Mouse (Mus musculus) MEL (cell line): Measurements from ENCODE around the gene Tcf7l2. TPM values are rescaled to one million over a fixed set of nuclear protein-coding genes. Genes with fewer than 3 reads are reported as not detected.

Source experiments
- DNase-seq: peaks from one replicate; pipeline ENCODE4 v3.0.0; 2011; ENCODE audit warnings: low read depth, low spot score
- H3K27ac ChIP-seq: 2 replicates; pipeline ENCODE4 v1.5.1; 2012; ENCODE audit warnings: low read depth, mild to moderate bottlenecking, control low read depth, low read length, moderate library complexity; ENCODE audit not compliant: control insufficient read depth
- H3K27me3 ChIP-seq, 2 experiments: fragments of 150-350 bp in 1 of 2; sonication (generic) in 1 of 2; 2 replicates each; pipeline ENCODE4 v1.6.1; 2012; ENCODE audit warnings: low read length in 2 of 2, mild to moderate bottlenecking in 2 of 2, improper control_type of control experiment in 1 of 2, moderate library complexity in 1 of 2; ENCODE audit not compliant: insufficient read depth in 2 of 2, control insufficient read depth in 1 of 2
- H3K36me3 ChIP-seq, 2 experiments: 2 replicates each; pipeline ENCODE4 v1.6.1; 2012 to 2014; ENCODE audit warnings: low read length in 2 of 2, improper control_type of control experiment in 1 of 2, inconsistent platforms in 1 of 2, mild to moderate bottlenecking in 1 of 2; ENCODE audit not compliant: insufficient read depth in 2 of 2, control insufficient read depth in 1 of 2
- H3K4me1 ChIP-seq, 2 experiments: fragments of 150-350 bp in 1 of 2; sonication (generic) in 1 of 2; 2 replicates each; pipeline ENCODE4 v1.6.1; 2012; ENCODE audit warnings: low read length in 2 of 2, improper control_type of control experiment in 1 of 2, mild to moderate bottlenecking in 1 of 2; ENCODE audit not compliant: insufficient read depth in 2 of 2, control insufficient read depth in 1 of 2
- H3K4me3 ChIP-seq, 2 experiments: fragments of 150-350 bp in 1 of 2; sonication (generic) in 1 of 2; 2 replicates each; pipeline ENCODE4 v1.5.1; 2012; ENCODE audit warnings: low read depth in 2 of 2, low read length in 2 of 2, mild to moderate bottlenecking in 2 of 2, moderate library complexity in 2 of 2, control low read depth in 1 of 2, improper control_type of control experiment in 1 of 2; ENCODE audit not compliant: control insufficient read depth in 1 of 2, insufficient read depth in 1 of 2
- H3K79me2 ChIP-seq: 2 replicates; pipeline ENCODE4 v1.6.1; 2012; ENCODE audit warnings: mild to moderate bottlenecking, low read length, moderate library complexity; ENCODE audit not compliant: control insufficient read depth, poor library complexity, insufficient read depth
- H3K9ac ChIP-seq: 2 replicates; pipeline ENCODE4 v1.6.1; 2012; ENCODE audit warnings: low read depth, mild to moderate bottlenecking, control low read depth, low read length, moderate library complexity; ENCODE audit not compliant: control insufficient read depth, poor library complexity, severe bottlenecking
- H3K9me3 ChIP-seq: fragments of 150-350 bp; sonication (generic); replicated peaks from 2 replicates; pipeline ENCODE4 v1.6.1; 2012; ENCODE audit warnings: mild to moderate bottlenecking, low read length, improper control_type of control experiment, moderate library complexity; ENCODE audit not compliant: insufficient read depth
- CHD1 ChIP-seq: IDR thresholded peaks from 2 replicates; pipeline ENCODE4 v1.6.1; 2012; ENCODE audit warnings: low read depth, mild to moderate bottlenecking, inconsistent platforms, low read length, improper control_type of control experiment
- E2F4 ChIP-seq: IDR thresholded peaks from 2 replicates; pipeline ENCODE4 v1.6.1; 2011; ENCODE audit warnings: low read depth, low read length, improper control_type of control experiment, borderline replicate concordance
- ETS1 ChIP-seq: IDR thresholded peaks from 2 replicates; pipeline ENCODE4 v1.6.1; 2012; ENCODE audit warnings: low read depth, mild to moderate bottlenecking, inconsistent platforms, low read length, improper control_type of control experiment, moderate library complexity
- GABPA ChIP-seq: IDR thresholded peaks from 2 replicates; pipeline ENCODE4 v1.6.1; 2012; ENCODE audit warnings: low read depth, mild to moderate bottlenecking, inconsistent platforms, low read length, improper control_type of control experiment, moderate library complexity
- GATA1 ChIP-seq: IDR thresholded peaks from 2 replicates; pipeline ENCODE4 v1.6.1; 2011; ENCODE audit warnings: low read depth, low read length, improper control_type of control experiment
- HCFC1 ChIP-seq: IDR thresholded peaks from 2 replicates; pipeline ENCODE4 v1.6.1; 2012; ENCODE audit warnings: low read depth, mild to moderate bottlenecking, inconsistent platforms, low read length, improper control_type of control experiment, moderate library complexity
- KAT2A ChIP-seq: conservative IDR thresholded peaks from 2 replicates; pipeline ENCODE4 v1.6.1; 2012; ENCODE audit warnings: low read depth, low read length, improper control_type of control experiment, inconsistent platforms
- MAZ ChIP-seq: IDR thresholded peaks from 2 replicates; pipeline ENCODE4 v1.6.1; 2012; ENCODE audit warnings: low read depth, mild to moderate bottlenecking, inconsistent platforms, low read length, improper control_type of control experiment
- MEF2A ChIP-seq: IDR thresholded peaks from 2 replicates; pipeline ENCODE4 v1.6.1; 2014; ENCODE audit warnings: low read depth, mild to moderate bottlenecking, inconsistent platforms, low read length, improper control_type of control experiment; ENCODE audit not compliant: poor library complexity, insufficient replicate concordance, severe bottlenecking; ENCODE audit errors: extremely low read depth
- MYB ChIP-seq: IDR thresholded peaks from 2 replicates; pipeline ENCODE4 v1.6.1; 2011; ENCODE audit warnings: mild to moderate bottlenecking, low read depth, low read length, improper control_type of control experiment
- MYC ChIP-seq: IDR thresholded peaks from 2 replicates; pipeline ENCODE4 v1.6.1; 2011; ENCODE audit warnings: low read depth, mild to moderate bottlenecking, low read length, improper control_type of control experiment, moderate library complexity
- NRF1 ChIP-seq: IDR thresholded peaks from 2 replicates; pipeline ENCODE4 v1.6.1; 2014; ENCODE audit warnings: low read depth, mild to moderate bottlenecking, inconsistent platforms, low read length, improper control_type of control experiment, moderate library complexity; ENCODE audit not compliant: poor library complexity, insufficient read depth, severe bottlenecking
- POLR2A ChIP-seq, 2 experiments: IDR thresholded peaks; 2 replicates each; pipeline ENCODE4 v1.6.1; 2011 to 2012; ENCODE audit warnings: low read length in 2 of 2, mild to moderate bottlenecking in 2 of 2, control low read depth in 1 of 2, improper control_type of control experiment in 1 of 2, low read depth in 1 of 2, moderate library complexity in 1 of 2; ENCODE audit not compliant: control insufficient read depth in 1 of 2, insufficient read depth in 1 of 2, poor library complexity in 1 of 2
- POLR2AphosphoS2 ChIP-seq: IDR thresholded peaks from 2 replicates; pipeline ENCODE4 v1.6.1; 2011; ENCODE audit warnings: low read length, improper control_type of control experiment
- RAD21 ChIP-seq: IDR thresholded peaks from 2 replicates; pipeline ENCODE4 v1.6.1; 2011; ENCODE audit warnings: mild to moderate bottlenecking, low read depth, low read length, improper control_type of control experiment
- SMC3 ChIP-seq: IDR thresholded peaks from 2 replicates; pipeline ENCODE4 v1.6.1; 2011; ENCODE audit warnings: low read depth, low read length, improper control_type of control experiment
- TAL1 ChIP-seq: IDR thresholded peaks from 2 replicates; pipeline ENCODE4 v1.6.1; 2012; ENCODE audit warnings: mild to moderate bottlenecking, inconsistent platforms, low read length, moderate library complexity, mixed read lengths
- TBP ChIP-seq: IDR thresholded peaks from 2 replicates; pipeline ENCODE4 v1.8.0; 2011; ENCODE audit warnings: low read depth, low read length, improper control_type of control experiment
- UBTF ChIP-seq: IDR thresholded peaks from 2 replicates; pipeline ENCODE4 v1.6.1; 2012; ENCODE audit warnings: low read depth, mild to moderate bottlenecking, inconsistent platforms, low read length, improper control_type of control experiment, moderate library complexity, borderline replicate concordance; ENCODE audit not compliant: insufficient read depth
- USF1 ChIP-seq: IDR thresholded peaks from 2 replicates; pipeline ENCODE4 v1.6.1; 2014; ENCODE audit warnings: low read depth, mild to moderate bottlenecking, inconsistent platforms, low read length, improper control_type of control experiment, moderate library complexity
- USF2 ChIP-seq, 2 experiments: IDR thresholded peaks; 2 replicates each; pipeline ENCODE4 v1.6.1; 2011 to 2012; ENCODE audit warnings: improper control_type of control experiment in 2 of 2, low read length in 2 of 2, borderline replicate concordance in 1 of 2, inconsistent platforms in 1 of 2, low read depth in 1 of 2, mild to moderate bottlenecking in 1 of 2; ENCODE audit not compliant: insufficient read depth in 1 of 2
- ZC3H11A ChIP-seq: IDR thresholded peaks from 2 replicates; pipeline ENCODE4 v1.6.1; 2012; ENCODE audit warnings: low read depth, mild to moderate bottlenecking, inconsistent platforms, low read length, improper control_type of control experiment
- ZNF384 ChIP-seq: IDR thresholded peaks from 2 replicates; pipeline ENCODE4 v1.6.1; 2012; ENCODE audit warnings: low read depth, mild to moderate bottlenecking, inconsistent platforms, low read length, improper control_type of control experiment
- polyA plus RNA-seq, 2 experiments: library from polyadenylated mRNA; stranded (reverse) in 1 of 2; unstranded in 1 of 2; fragments of >175 nt in 1 of 2; fragments of >200 nt in 1 of 2; gene quantifications; 2 replicates each; pipeline versions ENCODE4 v1.2.1 to v1.2.4; 2012; ENCODE audit warnings: low replicate concordance in 2 of 2, low read depth in 1 of 2; ENCODE audit not compliant: insufficient read length in 2 of 2, insufficient read depth in 1 of 2, missing spikeins in 1 of 2
- total RNA-seq: library from RNA; depleted of rRNA; stranded (reverse); fragments of 300-350 nt; gene quantifications from 2 replicates; pipeline ENCODE4 v1.2.3, GENCODE M21; 2012

Gene Tcf7l2
- total and polyA plus RNA-seq, 3 experiments = 0.65 to 12.8 TPM; not detected in 1

- peaks cover 4% of the 10 kb centered on the region in 2 experiments for H3K27me3 ChIP-seq
- no peak for DNase-seq
- TF ChIP-seq ZNF384 (no peak), MEF2A (no peak), NRF1 (no peak), SMC3 (no peak), UBTF (no peak), MAZ (no peak), TBP (no peak), GATA1 (no peak), USF1 (no peak), MYB (no peak), USF2 (IDR thresholded peaks at IDR 0.05; ENCODE audit: borderline replicate concordance in 1 of 2, insufficient read depth in 1 of 2, low read depth in 1 of 2, low read length in 2 of 2) (no peak), RAD21 (no peak), MYC (no peak), GABPA (no peak), TAL1 (no peak), CHD1 (no peak), ZC3H11A (no peak), ETS1 (no peak), POLR2AphosphoS2 (no peak)
Observed at GRCm38 (mm10) chr19:55816974-55817373, 75.4 kb downstream of the Tcf7l2 start.

GRCm38 (mm10) chr19:55820202-55820601, 78.6 kb downstream of the Tcf7l2 start:
- H3K36me3 ChIP-seq = peaks cover 0 to 6% of the 10 kb centered on the region in 2 experiments; a peak in 2 of 4 replicates
- no peak overlapping the region for H3K27ac ChIP-seq
- peaks cover 2 to 4% of the 10 kb centered on the region in 2 experiments for H3K27me3 ChIP-seq
- TF ChIP-seq USF1 (no peak), UBTF (no peak), RAD21 (no peak), MYC (no peak), KAT2A (no peak), HCFC1 (no peak), POLR2A (IDR thresholded peaks at IDR 0.05; ENCODE audit: control insufficient read depth in 1 of 2, insufficient read depth in 1 of 2, low read depth in 1 of 2, low read length in 2 of 2, poor library complexity in 1 of 2) (no peak), ZNF384 (no peak), E2F4 (no peak)
- no peaks in the 10 kb centered on the region for H3K9me3 ChIP-seq
- no peak for DNase-seq
- no peaks in the 10 kb centered on the region for H3K79me2 ChIP-seq
- no peak overlapping the region for H3K9ac ChIP-seq
- H3K4me1 ChIP-seq = peaks cover 0 to 4% of the 10 kb centered on the region in 2 experiments; a peak in 2 of 4 replicates
- H3K4me3 ChIP-seq = no peak overlapping the region

More at GRCm38 (mm10) chr19:55816974-55817373, 75.4 kb downstream of the Tcf7l2 start:
- Histone ChIP-seq H3K4me1 (no peaks in the 10 kb centered on the region), H3K9ac (no peak overlapping the region), H3K4me3 (no peak overlapping the region), H3K27ac (no peak overlapping the region), H3K36me3 (no peaks in the 10 kb centered on the region), H3K79me2 (no peaks in the 10 kb centered on the region), H3K9me3 (no peaks in the 10 kb centered on the region)
